Mouse (Mus musculus) ES-Bruce4 (cell line): ENCODE results near the gene Anks3. TPM values are rescaled to one million over a fixed set of nuclear protein-coding genes. Genes with fewer than 3 reads are reported as not detected.

ENCODE experiments used
- H3K27ac ChIP-seq: 2 replicates; pipeline ENCODE4 v1.5.1; 2012; ENCODE audit warnings: low read length, inconsistent platforms; ENCODE audit not compliant: insufficient read depth
- H3K27me3 ChIP-seq: 2 replicates; pipeline ENCODE4 v1.6.1; 2012; ENCODE audit warnings: mild to moderate bottlenecking, low read length, inconsistent platforms; ENCODE audit not compliant: control insufficient read depth, poor library complexity, insufficient read depth, severe bottlenecking
- H3K36me3 ChIP-seq: 2 replicates; pipeline ENCODE4 v1.6.1; 2012; ENCODE audit warnings: inconsistent platforms, mild to moderate bottlenecking, low read length, moderate library complexity; ENCODE audit not compliant: control insufficient read depth, poor library complexity, insufficient read depth, severe bottlenecking
- H3K4me1 ChIP-seq: one replicate; pipeline ENCODE4 v1.8.1; 2011; ENCODE audit warnings: low read length; ENCODE audit not compliant: control insufficient read depth, insufficient read depth
- H3K4me3 ChIP-seq: 2 replicates; pipeline ENCODE4 v1.5.1; 2011; ENCODE audit warnings: low read depth, mild to moderate bottlenecking, low read length
- H3K9ac ChIP-seq: 2 replicates; pipeline ENCODE4 v1.6.1; 2012; ENCODE audit warnings: low read depth, mild to moderate bottlenecking, inconsistent platforms; ENCODE audit not compliant: poor library complexity, severe bottlenecking
- H3K9me3 ChIP-seq: replicated peaks from 2 replicates; pipeline ENCODE4 v1.6.1; 2012; ENCODE audit warnings: mild to moderate bottlenecking, low read length, inconsistent platforms; ENCODE audit not compliant: control insufficient read depth, poor library complexity, insufficient read depth, severe bottlenecking
- CTCF ChIP-seq: IDR thresholded peaks from one replicate; pipeline ENCODE4 v1.8.1; 2011; ENCODE audit warnings: low read depth, low read length
- EP300 ChIP-seq: IDR thresholded peaks from 2 replicates; pipeline ENCODE4 v1.6.1; 2011; ENCODE audit warnings: low read depth, low read length; ENCODE audit not compliant: insufficient read depth
- POLR2A ChIP-seq: IDR thresholded peaks from one replicate; pipeline ENCODE4 v1.8.1; 2011; ENCODE audit warnings: low read length; ENCODE audit not compliant: insufficient read depth
- polyA plus RNA-seq: library from polyadenylated mRNA; stranded (reverse); fragments of >200 nt; gene quantifications from 2 replicates; pipeline ENCODE4 v1.2.4, GENCODE M21; 2011; ENCODE audit warnings: low read depth; ENCODE audit not compliant: missing spikeins, insufficient read depth, insufficient read length

Anks3 gene
- polyA plus RNA-seq: 22.4 and 28.4 TPM in 2 replicates

- H3K36me3 ChIP-seq: no peaks in the 10 kb centered on the region
- no peaks in the 10 kb centered on the region for H3K9me3 ChIP-seq
- peak within 1 kb of the TSS; percentile 45 for H3K9ac ChIP-seq
- TF ChIP-seq POLR2A (no peak), EP300 (no peak), CTCF (no peak)
- no peaks in the 10 kb centered on the region for H3K4me1 ChIP-seq
- H3K27ac ChIP-seq: no peak within 1 kb of the TSS
- H3K27me3 ChIP-seq: no peaks in the 10 kb centered on the region
- peak within 1 kb of the TSS; percentile 63 for H3K4me3 ChIP-seq
Observed at GRCm38 (mm10) chr16:4963797-4964709, at the start of gene Anks3. Anks3 (minus strand) TSS chr16:4964205.

DNA sequence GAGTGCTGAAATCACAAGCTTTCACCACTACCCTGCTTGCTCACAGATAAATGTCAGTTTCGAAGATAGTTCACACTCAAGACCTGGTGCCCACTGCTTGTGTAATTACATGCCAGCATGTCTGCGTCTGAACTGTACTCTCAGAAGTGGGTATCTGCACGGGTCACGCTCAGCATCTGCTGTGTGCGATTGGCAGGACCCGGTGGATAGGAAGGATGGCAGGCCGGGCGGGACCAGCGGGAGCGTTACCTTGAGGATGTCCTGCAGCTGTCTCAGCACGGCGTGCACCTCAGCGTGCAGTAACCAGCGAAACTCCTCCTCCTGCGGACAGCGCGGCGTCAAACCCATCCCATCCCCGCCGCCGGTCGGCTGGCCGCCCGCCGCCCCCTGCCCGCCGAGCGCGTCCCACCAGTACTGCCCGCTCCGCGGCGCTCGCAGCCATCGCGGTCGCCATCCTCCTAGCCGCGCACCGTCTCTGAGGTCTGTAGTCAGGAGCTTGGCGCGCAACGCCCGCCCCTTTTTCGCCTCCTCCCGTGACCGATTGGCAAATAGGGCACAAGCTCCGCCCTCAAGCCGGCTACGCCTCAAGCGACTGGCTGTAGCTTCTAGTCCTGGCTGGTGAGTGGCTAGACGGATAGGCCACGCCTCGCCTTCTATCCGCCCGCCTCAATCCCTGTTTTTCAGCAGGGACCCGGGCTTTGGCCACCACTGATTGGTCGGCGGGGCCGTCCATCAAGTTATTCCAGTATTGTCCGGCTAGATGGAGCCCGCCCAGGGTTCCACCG lies 49.2 kb upstream of the Anks3 start, which contains the start of gene Rogdi:
Rogdi (minus strand) TSS at position 500 of the 785 bp plus-strand sequence.
- H3K27ac ChIP-seq: no peak within 1 kb of the TSS

GRCm38 (mm10) chr16:5012036-5013005 lies 48.3 kb upstream of the Anks3 start:
- Histone ChIP-seq H3K4me1 (peaks cover 4% of the 10 kb centered on the region), H3K4me3 (peak overlapping the region; percentile 88), H3K36me3 (peaks cover 7% of the 10 kb centered on the region), H3K27ac (no peak overlapping the region), H3K9ac (peak overlapping the region; percentile 49), H3K27me3 (no peaks in the 10 kb centered on the region), H3K9me3 (no peaks in the 10 kb centered on the region)
- no peak for TF ChIP-seq POLR2A
- TF ChIP-seq CTCF: no peak
- no peak for TF ChIP-seq EP300

More for the DNA sequence above, 49.2 kb upstream of the Anks3 start, which contains the start of gene Rogdi:
- Histone ChIP-seq H3K4me1 (peaks cover 4% of the 10 kb centered on the region), H3K36me3 (peaks cover 12% of the 10 kb centered on the region), H3K9me3 (no peaks in the 10 kb centered on the region), H3K9ac (peak within 1 kb of the TSS; percentile 49), H3K27me3 (no peaks in the 10 kb centered on the region), H3K4me3 (peak within 1 kb of the TSS; percentile 88)
- no peak for TF ChIP-seq EP300
- TF ChIP-seq POLR2A: peak; percentile 71

DNA sequence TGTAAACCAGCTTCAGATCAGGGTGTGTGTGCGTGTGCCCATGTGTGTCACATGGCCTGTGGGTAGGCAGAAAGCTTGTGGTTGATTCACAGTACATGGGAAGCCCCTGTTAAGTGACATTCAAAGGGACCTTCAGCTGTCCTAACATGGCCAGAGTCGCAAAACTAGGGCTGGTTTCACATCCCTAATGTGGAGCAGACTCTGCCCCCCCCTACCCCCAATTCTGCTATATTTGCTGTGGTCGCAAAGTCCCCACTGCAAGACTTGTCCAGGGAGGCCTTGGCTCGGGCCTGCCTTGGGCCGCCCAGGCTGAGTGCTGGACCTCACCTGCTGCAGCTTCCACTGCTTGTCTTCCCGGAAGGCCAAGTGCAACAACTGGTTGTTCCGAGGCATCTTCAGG lies 47.3 kb upstream of the Anks3 start:
- H3K9me3 ChIP-seq: no peaks in the 10 kb centered on the region
- H3K36me3 ChIP-seq: peaks cover 2% of the 10 kb centered on the region

DNA sequence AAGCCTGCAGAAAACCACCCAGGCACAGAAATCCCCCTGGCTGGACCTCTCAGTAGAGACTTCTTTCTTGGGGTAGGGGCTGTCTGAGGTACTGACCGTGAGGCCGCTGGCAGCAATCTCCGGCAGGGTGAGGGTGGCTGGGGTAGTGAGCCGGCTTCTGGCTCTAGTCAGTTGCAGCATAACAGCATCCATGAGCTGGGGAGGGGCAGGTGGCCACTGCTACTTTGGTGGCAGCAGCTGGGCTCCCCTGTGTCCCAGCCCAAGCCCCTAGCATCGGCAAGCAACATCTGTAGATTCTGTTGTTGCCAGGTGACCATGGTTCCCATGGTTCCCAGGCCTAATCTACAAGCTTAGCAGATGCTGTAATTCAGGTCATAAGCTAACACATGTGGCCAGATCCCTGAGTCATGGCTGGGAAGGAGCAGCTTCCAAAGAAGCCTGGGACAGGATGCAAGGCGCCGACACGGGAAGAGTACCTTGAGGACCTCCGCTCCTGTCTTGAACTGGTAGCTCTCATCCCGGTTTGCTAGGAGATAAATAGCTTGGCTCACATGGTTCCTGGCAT lies 46.4 kb upstream of the Anks3 start:
- Histone ChIP-seq H3K4me1 (peaks cover 4% of the 10 kb centered on the region), H3K27me3 (no peaks in the 10 kb centered on the region), H3K27ac (no peak overlapping the region), H3K4me3 (no peak overlapping the region), H3K9me3 (no peaks in the 10 kb centered on the region), H3K36me3 (no peaks in the 10 kb centered on the region), H3K9ac (no peak overlapping the region)
- TF ChIP-seq EP300: no peak
- TF ChIP-seq CTCF: no peak
- TF ChIP-seq POLR2A: no peak

More for the DNA sequence above, 47.3 kb upstream of the Anks3 start:
- Histone ChIP-seq H3K9ac (no peak overlapping the region), H3K27me3 (no peaks in the 10 kb centered on the region), H3K27ac (no peak overlapping the region), H3K4me1 (peaks cover 4% of the 10 kb centered on the region), H3K4me3 (no peak overlapping the region)
- TF ChIP-seq POLR2A: no peak
- TF ChIP-seq EP300: no peak
- TF ChIP-seq CTCF: no peak
